Mouse (Mus musculus): ENCODE measurements at regions not wholly inside any gene's neighbourhood (a gene's known extent, or its start where the extent isn't known, plus 50 kb on each side); places are given as distances from the start of the nearest gene placed in this dataset.

- Histone ChIP-seq H3K4me3 (no peak overlapping the region), H3K27ac (peak overlapping the region; percentile 73)
- no peak for DNase-seq
- no peak for TF ChIP-seq CTCF (IDR thresholded peaks at IDR 0.05)
- intact Hi-C loops (cut with DNase I), result no loop called here
Observed at GRCm38 (mm10) chr8:46933256-46933655, 53.4 kb upstream of the Enpp6 start.

- Histone ChIP-seq H3K27ac (peak overlapping the region; percentile 73), H3K4me3 (peak overlapping the region; percentile 23; the same call in 1 of the 2 replicates)
- TF ChIP-seq CTCF (IDR thresholded peaks at IDR 0.05), result no peak
- intact Hi-C loops (cut with DNase I), result no loop called here
- DNase-seq, result peak; percentile 35
Observed at GRCm38 (mm10) chr8:46934254-46934653, 52.4 kb upstream of the Enpp6 start.

- intact Hi-C loops (cut with DNase I), result loop anchor here (5.0 kb wide), 1 partner anchor 198 kb away; the partner anchor contains the start of gene Irf2
- H3K27ac ChIP-seq, result peak overlapping the region; percentile 73
Observed at GRCm38 (mm10) chr8:46934898-46935297, 51.8 kb upstream of the Enpp6 start.

GRCm38 (mm10) chr8:46936039-46936438 is 50.6 kb upstream of the Enpp6 start:
- DNase-seq, result no peak
- TF ChIP-seq CTCF (IDR thresholded peaks at IDR 0.05), result peak; percentile 38
- intact Hi-C loops (cut with DNase I), result loop anchor here (5.0 kb wide), 1 partner anchor 199 kb away; the partner anchor contains the start of gene Irf2
- Histone ChIP-seq H3K27ac (peak overlapping the region; percentile 53), H3K4me3 (no peak overlapping the region)

More at GRCm38 (mm10) chr8:46934898-46935297, 51.8 kb upstream of the Enpp6 start:
- H3K4me3 ChIP-seq, result no peak overlapping the region
- peak; percentile 71 for DNase-seq
- peak; percentile 90 for TF ChIP-seq CTCF (IDR thresholded peaks at IDR 0.05)

All from gastrocnemius, adult 2 months (tissue).